Mouse (Mus musculus) retina, adult 2 months (tissue): Measurements from ENCODE around the gene Iqcf3.
A peak's percentile ranks its signal among the peaks of the same experiment; 100 is the strongest.
"Not testable (repeated sequence)": the region's sequence is repeated elsewhere in the genome, so short reads cannot be mapped to it uniquely, and the experiment has no call there.

Experiments
- DNase-seq: peaks from one replicate; pipeline ENCODE4 v3.0.0-alpha.2; 2012; ENCODE audit warnings: low read depth, low spot score

Iqcf3 gene

DNA sequence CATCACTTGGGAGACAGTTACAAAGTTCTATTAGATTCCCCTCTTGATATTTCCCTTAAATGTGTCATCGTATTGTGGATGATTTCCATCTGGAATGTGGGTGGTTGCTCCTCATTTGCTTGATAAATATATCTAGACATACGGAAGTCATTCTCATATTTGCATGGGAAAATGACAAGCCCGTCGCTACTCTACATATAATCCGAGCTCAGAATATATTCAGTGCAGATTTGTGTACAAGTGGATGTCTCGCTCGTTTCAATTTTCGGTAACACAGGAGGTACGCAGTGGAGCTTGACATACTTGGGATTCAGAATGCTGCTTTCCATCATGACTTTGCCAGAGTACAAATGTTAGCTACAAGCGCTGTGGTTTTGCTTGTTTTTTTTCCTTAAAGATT is 52.1 kb downstream of the Iqcf3 start:
- DNase-seq = no peak

DNA sequence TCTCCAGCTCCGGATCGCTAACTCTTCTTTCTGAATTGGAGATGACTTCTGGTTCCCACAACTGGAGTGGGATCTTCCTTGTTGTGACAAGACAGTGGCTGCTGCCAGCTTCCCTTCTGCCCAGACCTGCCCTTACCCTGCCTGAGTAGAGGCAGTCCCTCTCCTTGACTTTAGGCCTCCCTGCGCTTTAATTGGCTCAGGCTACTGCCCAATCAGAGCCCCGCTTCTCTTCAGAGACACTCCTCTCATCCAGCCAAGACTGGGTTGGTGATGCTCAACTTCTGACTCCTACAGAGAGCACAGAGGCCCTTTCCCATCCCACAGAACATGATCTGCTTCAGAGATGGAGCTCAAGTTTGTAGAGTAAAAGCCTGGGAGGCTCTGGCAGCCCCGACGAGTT is 57.2 kb downstream of the Iqcf3 start:
- no peak for DNase-seq

DNA sequence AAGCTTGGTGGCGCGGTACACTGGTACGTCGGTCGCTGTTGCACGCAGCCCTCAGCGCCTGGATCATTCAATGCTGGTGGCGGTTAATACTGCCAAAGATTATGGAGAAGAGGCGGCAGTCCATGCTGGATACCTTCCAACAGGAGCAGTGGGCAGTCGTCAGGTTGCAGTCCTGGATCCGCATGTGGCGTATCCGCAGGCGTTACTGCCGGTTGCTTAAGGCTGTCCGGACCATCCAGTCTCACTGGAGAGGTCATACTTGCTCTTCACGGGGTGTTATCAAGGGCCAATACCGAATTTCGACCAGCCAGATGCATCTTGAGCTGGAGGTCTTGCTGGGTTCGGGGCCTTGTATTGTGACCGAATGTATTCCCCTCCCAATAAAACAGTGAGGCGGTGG is 59.6 kb downstream of the Iqcf3 start:
- DNase-seq = no peak

DNA sequence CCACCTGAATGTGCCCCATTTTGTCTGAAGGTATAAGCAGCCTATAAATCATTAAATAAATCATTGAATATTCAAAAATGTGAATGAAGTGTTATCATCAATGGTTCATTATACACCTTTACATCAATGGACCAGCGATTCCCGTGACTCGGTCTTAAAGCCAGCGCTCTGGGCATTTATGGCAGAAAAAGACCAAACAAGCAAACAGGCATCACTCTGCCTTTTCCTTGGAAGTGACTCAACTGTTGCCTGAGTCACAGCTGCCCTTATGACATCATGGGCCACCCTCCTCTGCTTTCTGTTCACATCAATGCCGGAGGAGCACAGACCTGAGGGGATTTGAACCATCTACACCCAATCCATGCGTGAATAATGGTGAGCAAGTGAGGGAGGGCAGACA is 61.8 kb downstream of the Iqcf3 start, which contains the start of gene Iqcf1:
Iqcf1 (plus strand) TSS at position 301 of the 400 bp plus-strand sequence.
- DNase-seq = no peak

DNA sequence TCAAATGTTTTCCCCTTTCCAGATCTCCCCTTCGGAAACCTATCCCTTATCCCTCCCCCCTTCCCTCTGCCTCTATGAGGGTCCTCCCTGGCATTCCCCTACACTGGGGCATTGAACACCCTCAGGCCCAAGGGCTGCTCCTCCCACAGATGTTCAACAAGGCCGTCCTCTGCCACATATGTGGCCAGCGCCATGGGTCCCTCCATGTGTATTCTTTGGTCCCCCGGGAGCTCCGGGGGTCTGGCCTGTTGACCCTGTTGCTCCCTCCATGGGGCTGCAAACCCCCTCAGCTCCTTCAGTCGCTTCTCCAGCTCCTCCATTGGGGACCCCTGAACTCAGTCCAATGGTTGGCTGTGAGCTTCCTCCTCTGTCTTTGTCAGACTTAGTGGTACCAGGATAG is 73.8 kb downstream of the Iqcf3 start:
- DNase-seq = not testable (repeated sequence)

DNA sequence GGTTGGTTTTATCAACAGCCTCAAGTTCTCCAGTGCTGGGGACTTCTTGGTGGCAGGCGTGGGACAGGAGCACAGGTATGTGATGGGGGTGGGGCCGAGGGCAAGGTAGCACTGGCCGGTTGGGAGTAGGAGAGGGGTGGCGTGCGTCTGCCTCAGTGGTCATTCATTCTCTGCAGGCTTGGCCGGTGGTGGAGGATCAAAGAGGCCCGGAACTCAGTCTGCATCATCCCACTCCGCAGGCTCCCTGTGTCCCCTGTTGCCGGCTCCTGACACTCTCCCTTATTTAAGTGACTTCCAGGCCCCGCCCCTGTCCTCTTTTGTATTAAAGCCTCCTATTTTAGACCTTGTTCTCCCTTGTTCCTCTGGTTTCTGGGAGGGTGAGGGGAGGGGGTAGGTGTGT is 76.4 kb downstream of the Iqcf3 start:
- DNase-seq = no peak

DNA sequence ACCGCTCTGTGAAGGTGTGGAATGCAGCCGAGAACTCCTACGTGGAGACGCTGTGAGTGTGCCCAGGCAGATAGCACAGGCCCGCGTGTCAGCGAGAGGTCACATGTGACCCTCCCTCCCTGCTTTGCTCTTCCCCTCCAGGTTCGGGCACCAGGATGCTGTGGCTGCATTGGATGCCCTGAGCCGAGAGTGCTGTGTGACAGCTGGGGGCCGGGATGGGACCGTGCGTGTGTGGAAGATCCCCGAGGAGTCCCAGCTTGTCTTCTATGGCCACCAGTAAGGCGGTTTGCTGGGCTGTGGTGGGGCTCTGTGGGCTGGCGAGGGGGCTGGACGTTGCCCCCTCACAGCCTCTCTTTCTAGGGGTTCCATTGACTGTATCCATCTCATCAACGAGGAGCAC is 77.8 kb downstream of the Iqcf3 start:
- DNase-seq = no peak

DNA sequence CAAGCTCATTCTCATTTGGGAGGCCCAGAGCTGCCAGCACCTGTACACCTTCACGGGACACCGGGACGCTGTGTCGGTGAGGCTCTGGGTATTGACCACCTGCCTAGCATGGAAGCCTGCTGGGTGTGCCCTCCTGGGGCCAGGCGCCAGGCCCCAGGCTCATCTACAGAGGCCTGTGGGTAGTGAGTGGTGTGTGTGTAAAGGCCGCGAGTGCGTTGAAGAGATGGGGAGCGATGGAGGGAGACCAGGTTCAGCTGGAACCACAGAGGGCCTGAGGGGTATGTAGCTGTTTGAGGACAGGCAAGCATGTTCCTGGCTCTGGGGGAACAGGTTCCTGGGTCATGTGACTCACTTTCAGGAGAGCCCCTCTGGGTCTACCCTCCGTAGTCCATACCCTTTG is 78.3 kb downstream of the Iqcf3 start:
- no peak for DNase-seq

DNA sequence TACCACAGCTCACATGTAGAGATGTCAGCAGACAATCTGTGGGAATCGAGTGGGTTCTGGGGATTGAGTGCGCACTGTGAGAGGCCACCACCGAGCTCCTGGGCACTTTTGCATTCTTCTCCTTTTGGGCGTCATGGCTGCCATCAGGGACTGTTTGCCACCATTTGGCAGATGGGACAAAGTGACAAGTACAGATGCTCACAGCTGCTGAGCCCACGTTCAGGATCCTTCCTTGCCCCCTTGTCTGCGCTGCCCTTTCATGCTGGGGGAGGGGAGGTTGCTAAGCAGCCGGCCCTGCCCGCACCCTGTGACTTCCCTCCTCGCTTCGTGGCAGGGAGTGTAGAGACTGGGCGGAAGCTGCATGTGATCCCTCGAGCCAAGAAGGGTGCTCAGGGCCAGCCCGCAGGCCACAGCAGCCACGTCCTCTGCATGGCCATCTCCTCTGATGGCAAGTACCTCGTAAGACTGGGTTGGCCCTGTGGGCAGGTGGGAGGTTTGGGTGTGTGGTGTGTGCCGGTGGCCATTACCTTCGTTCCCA is 78.8 kb downstream of the Iqcf3 start:
- DNase-seq = no peak

DNA sequence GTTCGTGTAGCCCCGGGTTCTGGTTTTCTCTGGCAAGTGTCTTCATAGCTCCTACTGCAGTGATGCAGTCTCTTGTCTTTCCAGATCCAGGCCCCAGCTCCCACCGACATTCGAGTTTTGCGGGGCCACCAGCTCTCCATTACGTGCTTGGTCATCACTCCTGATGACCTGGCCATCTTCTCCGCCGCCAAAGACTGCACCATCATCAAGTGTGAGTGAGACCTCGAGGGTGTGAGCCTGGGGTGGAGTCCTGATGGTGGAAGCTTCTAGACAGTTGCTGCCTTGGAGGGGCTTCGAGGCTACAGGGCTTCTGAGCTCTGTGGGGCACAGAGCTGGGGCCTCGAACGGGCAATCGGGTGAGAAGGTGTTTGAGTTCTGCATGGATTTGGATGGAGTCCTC is 79.8 kb downstream of the Iqcf3 start:
- DNase-seq = no peak

DNA sequence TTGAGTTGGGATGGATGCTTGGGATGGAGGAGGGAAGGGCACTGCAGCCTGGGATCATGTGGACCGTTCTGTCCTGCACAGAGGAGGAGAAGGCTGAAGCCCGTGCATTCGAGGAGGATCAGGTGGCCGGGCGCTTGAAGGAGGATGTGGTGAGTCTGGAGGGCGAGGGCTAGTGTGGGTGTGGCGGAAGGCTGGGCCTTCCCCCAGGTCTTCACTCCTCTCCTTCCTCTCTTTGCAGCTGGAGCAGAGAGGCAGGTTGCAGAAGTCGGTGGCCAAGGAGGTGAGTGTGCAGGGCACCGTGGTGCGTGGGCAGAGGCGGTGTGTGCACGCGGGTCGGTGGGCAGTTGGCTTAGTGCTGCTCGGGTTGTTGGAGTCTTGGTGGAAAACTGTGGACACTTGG is 80.4 kb downstream of the Iqcf3 start:
- DNase-seq = no peak

DNA sequence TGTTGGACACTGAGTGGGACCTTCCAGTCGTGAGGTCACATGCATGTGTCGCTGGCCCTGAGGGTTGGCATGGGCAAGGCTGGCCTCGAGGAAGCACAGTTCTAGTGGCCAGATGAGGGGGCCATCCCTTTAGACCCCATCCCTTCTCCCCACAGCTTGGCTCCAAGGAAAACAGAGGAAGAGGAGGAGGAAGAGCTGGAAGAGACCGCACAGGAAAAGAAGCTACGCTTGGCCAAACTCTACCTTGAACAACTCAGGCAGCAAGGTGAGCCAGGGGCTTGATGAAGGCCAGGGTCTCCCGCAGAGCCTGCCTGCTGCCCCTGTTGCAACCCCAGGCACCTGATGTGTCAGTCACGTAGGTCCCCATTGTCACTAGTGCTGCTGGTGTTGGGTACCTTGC is 80.9 kb downstream of the Iqcf3 start:
- no peak for DNase-seq

DNA sequence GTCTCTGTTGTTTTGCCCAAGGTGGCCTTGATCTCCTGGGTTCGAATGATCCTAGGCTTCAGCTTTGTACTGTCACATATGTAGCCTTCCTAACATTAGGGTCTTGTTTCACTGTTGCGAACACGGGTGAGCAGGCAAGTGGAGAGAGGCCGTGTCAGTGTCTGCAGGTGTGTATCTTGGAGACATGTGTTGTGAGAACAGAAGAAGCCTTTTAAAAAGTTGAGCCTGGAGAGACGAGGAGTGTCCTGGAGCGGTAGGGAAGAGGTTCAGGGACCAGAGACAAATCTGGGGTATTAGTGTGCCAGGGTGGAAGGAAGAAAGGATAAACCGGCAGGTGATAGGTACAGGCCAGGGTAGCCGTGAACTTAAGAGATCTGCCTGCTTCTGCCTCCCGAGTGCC is 83.3 kb downstream of the Iqcf3 start:
- no peak for DNase-seq

DNA sequence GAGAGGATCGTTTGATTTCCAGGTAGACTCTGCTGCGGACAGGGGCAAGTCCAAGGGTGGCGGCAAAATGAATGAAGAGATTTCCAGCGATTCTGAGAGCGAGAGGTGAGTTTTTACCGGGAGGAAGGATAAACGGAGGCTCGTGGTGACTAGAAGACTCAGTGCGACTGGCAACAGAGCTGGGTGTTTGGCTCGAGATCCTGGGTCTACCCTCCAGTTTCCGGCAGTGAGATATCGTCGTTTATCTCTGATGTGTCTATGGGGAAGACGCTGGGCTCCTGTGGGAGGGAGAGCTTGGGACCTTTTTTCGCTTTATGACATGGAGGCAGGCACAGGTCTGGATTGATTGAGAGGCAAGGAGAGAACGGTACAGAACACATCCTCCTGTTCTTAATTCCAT is 83.8 kb downstream of the Iqcf3 start:
- DNase-seq = no peak

DNA sequence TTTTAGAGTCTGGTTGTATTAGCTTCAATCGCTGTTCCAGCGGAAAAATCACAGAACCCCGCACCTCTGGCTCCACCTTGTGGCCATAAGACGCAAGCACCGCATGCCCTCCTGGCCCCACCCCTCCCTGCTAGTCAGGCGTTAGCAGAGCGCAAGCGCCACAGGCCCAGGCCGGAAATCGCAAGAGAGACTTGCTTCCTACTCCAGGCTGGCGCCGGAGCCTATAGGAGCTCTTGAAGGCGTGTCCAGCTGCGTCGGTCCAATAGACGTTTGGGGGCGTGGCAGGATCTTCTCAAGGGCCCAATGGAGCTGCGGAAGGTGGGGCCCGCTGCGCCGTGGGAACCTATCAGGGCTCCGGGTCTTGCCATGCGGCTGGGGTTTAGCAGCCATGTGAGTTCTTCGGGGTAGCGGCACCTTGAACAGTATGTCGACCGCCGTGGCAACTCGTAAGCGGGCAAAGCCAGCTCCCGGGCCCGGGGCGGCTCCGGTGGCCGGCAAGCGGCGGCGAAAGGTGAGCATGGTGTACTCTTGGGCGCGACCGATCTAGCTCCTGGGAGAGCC is 84.4 kb downstream of the Iqcf3 start, which contains the start of gene Parp3:
Parp3 (minus strand) TSS at position 26 of the 561 bp plus-strand sequence.
- DNase-seq = peak; percentile 99

DNA sequence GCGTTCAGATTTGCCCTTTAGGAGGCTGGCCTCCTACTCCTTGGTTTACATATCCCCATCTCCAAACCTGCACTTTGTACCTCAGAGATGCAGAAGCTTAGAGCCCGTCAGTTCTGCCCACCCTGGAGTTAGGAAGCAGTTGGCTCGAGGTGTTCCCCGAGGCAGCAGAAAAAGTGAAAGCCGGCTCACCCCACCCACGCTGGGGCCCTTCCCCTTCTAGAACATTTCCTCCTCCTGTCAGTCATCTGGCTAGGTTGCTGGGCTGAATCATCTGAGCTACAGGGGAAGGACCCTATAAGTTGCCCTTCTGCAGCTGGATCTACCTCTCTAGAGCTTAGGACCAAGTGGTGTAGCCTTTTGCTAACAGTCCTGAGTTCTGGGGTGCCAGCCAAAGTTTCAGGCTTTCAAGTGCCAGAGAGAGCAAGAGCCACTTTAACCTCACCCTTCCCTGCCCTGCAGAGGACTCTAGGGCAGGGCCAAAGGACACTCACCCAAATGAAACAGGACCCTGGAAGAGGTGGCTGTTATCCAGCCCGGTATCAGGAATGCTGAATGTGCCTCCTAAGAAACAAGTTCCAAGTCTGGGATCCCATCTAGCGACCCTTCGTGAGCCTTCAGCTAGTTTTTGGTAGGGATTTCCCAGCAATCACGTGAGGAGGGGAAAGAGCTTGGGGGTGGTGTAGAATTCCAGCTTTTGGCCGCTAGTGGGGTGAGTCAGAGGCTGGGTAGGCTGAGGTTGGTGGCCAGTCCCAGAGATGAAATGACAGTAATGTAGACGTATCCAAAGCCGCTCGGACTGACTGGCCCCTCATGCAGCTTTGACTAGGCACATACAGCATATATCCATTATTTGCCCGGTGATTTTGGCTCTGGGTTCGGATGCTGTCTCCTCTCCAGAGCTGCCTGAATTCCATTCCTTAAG is 85.2 kb downstream of the Iqcf3 start:
- no peak for DNase-seq

DNA sequence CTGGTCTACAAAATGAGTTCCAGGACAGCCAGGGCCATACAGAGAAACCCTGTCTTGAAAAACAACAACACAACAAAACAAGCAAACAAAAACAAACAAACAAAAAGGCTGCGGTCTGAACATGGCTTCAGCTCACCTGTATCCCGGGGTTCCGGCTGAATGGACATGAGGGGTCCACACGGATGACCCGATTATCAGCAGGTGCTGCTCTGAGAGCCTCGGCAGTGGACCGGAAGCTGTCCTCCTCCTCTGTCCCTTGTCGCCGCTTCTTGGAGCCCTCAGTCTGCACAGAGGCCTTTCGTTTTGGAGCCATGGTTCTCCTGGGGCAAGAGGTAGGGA is 85.8 kb downstream of the Iqcf3 start, which contains the start of gene Rrp9:
Rrp9 (plus strand) TSS at position 301 of the 339 bp plus-strand sequence.
- DNase-seq = no peak

DNA sequence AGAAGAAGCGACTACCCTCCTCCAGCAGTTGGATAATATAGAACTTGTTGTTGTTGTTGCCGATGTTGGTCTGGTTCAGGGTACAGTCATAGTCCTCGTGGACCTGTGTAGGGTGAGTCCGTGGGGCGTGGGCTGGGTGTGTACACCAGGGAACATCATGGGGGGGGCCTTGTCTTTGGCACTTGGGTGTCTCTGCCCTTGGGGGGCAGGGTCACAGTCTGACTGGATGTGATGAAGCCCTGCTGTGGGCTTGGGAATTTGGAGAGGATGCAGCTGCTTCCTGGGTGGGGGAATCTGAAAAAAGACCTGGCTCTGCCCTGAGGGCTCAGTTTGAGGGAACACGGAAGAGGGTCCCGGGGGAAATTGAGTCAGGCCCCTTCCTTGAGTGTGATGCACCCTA is 86.4 kb downstream of the Iqcf3 start:
- DNase-seq = no peak

DNA sequence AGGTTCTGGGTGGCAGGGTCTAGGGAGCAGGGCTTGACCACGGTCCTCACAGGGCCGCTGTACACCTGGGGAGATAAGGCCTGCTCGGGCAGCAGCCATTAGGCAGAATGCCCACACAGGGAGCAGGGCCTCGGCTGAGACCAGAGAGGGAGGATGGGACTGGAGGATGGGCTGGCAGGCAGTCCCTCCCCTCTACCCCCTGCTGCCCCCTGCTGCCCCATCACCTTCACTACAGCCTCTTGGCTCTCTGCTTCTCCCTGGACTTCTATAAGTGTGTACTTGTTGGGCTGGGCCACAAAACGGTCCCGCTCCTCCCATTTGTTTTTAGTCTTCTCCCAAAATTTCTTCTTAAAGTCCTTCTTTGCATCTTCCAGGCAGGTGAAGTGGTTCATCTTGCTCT is 87.0 kb downstream of the Iqcf3 start:
- no peak for DNase-seq

DNA sequence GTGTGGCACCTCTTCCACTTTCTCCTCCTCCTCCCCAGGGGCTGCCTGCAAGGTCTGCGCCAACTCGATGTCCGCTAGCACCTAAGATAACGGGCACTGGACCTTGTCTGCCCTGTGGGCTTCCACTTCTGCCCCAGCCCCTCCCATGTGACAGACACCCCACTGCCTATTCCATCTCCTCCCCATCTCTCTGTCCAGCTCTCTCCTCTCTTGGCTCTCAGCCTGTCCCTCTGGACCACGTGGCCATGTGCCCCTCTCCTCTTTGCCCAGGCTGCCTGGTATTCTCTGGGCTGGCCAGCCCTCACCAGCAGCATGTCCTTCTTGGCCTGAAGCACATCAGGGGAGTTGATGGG is 87.7 kb downstream of the Iqcf3 start:
- no peak for DNase-seq

DNA sequence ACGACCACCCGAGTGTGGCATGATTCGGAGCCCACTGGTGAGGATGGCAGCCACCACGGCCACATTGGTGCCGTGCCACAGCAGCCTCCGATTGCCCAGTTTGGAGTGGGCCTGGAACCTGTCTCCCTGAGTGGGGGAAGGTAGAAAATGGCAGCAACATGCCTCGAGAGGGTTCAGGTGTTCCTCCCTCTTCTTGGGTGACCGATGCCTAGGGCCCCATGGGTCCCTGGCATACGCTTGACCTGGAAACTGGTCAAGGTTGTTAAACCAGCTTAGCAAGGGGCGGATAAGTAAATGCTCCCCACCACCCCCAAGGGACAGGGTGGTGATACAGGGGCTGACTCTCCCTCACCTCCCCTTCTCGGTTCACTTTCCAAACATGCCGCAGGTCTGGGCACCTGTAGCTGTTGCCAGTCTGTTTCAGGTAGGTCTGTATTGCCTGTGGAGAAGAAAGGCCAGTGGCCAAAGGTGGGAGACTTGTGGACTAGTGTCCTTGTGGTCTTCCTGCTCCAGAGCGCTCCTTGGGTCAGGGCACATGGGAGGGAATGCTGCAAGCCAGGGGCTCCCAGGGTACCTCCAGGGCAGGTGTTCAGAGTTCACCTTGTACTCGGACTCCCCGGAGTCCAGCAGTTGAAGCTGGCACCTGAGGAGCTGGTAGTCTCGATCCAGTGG is 88.2 kb downstream of the Iqcf3 start:
- DNase-seq = no peak

DNA sequence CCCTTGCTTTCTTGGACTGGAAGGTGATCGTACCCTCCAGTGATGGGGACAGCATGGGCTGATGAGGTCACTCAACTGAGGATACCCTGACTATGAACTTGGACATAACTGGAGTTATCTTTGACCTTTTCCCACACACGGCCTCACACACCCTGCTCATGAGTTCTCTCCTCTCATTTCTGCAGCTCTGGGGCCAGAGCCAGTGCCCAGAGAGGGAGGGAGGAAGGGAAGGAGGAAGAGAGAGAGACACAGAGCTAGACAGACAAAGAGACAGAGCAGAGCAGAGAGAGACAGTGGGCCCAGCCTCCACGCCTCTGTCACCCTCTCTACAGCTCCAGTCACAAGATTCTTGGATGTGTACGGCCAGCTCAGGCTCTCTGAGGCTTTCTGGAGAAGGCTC is 89.1 kb downstream of the Iqcf3 start:
- no peak for DNase-seq

DNA sequence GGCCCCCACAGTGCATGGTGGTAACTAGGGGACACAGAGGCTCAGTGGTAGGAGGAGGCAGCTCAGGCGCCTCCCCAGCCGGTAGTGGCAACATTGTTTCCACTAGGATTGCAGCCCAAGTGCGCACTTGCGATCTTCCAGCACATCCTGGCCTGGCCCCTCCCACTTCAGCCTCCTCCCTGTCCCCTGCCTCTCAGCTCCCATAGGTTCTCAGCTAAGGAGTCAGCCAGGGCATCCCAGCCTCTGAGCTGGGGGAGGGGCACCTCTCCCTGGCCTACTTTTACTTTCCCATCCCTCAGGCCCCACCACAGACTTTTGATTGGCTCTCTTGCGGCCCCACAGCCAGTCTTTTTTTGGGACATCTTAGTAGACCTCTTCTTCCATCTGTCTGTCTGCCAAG is 89.5 kb downstream of the Iqcf3 start:
- no peak for DNase-seq
